Mouse (Mus musculus) neural tube, postnatal 0 days (tissue): Measurements from ENCODE around the gene Igf2bp2. TPM values are rescaled to one million over a fixed set of nuclear protein-coding genes. Genes with fewer than 3 reads are reported as not detected.

Experiments
- polyA plus RNA-seq: library from polyadenylated mRNA; unstranded; fragments of >200 nt; fragmentation: Nextera tagmentation; extraction: Ambion mirVana; gene quantifications from 2 replicates; pipeline ENCODE4 v1.2.1, GENCODE M21; 2015

The Igf2bp2 gene
- 9.3 and 10.7 TPM in 2 replicates for polyA plus RNA-seq

GRCm38 (mm10) chr16:22162512-22163455 lies at the start of gene Igf2bp2:
TSS of gene Igf2bp2 (minus strand) at chr16:22163299.

DNA sequence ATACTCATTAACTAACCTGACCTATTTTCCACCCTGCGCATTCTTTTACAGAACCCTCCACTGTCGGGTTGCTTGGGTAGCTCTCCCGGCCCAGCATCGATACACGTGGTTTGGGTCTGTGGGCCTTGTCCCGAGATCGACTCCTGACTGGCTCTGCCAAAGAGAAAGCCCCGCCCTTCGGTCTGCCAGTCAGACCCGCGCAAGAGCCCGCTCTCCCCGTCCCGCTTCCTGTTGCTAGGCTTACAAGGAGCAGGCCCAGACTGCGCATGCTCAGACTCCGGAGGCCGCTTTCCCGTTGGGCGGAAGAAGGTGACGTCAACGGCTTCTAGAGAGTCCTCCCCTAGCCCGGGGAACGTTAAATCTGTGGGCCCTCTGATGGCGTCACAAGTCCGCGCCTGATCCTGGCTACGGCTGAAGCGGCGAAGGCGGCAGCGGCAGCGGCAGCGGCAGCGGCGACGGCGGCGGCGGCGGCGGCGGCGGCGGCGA lies 154.0 kb downstream of the Igf2bp2 start, which contains the start of gene Senp2:
TSS of gene Senp2 (plus strand) at position 386 of the 486 bp plus-strand sequence.

Other genes with a start within 250 kb of the Igf2bp2 start
- gene Tmem41a, start 215.7 kb downstream of the Igf2bp2 start, polyA plus RNA-seq, result 50.1 and 50.2 TPM in 2 replicates
- gene Liph, start 167.6 kb downstream of the Igf2bp2 start, polyA plus RNA-seq, result 1.0 and 1.2 TPM in 2 replicates
- 38.0 and 39.5 TPM in 2 replicates for gene Senp2, start 153.8 kb downstream of the Igf2bp2 start, polyA plus RNA-seq
- gene Tra2b, start 102.7 kb upstream of the Igf2bp2 start, polyA plus RNA-seq, result 148 and 152 TPM in 2 replicates